Mouse (Mus musculus) lung, embryonic 14.5 days (tissue): ENCODE results near the gene Atg9b. TPM values are rescaled to one million over a fixed set of nuclear protein-coding genes. Genes with fewer than 3 reads are reported as not detected.

Source experiments
- ATAC-seq: fragments of 200-750 bp; cut with Nextera tagmentation; 2 replicates; pipeline ENCODE4 v1.8.0; 2017; ENCODE audit warnings: mild to moderate bottlenecking, moderate TSS enrichment, moderate library complexity; ENCODE audit not compliant: insufficient read depth
- DNase-seq: peaks from one replicate; pipeline ENCODE4 v3.0.0-alpha.2; 2015
- H3K27ac ChIP-seq: fragments of 300-500 bp; sonication (generic); 2 replicates; pipeline ENCODE4 v1.5.1; 2014; ENCODE audit warnings: low read depth, mild to moderate bottlenecking, moderate library complexity
- H3K27me3 ChIP-seq: fragments of 300-500 bp; sonication (generic); 2 replicates; pipeline ENCODE4 v1.6.1; 2014; ENCODE audit warnings: low read length, control low read depth; ENCODE audit not compliant: insufficient read depth
- H3K36me3 ChIP-seq: fragments of 300-500 bp; sonication (generic); 2 replicates; pipeline ENCODE4 v1.6.1; 2014; ENCODE audit warnings: control low read depth; ENCODE audit not compliant: insufficient read depth
- H3K4me1 ChIP-seq: fragments of 300-500 bp; sonication (generic); 2 replicates; pipeline ENCODE4 v1.6.1; 2014; ENCODE audit warnings: antibody characterized with exemption, control low read depth; ENCODE audit not compliant: insufficient read depth
- H3K4me2 ChIP-seq: fragments of 300-500 bp; sonication (generic); 2 replicates; pipeline ENCODE4 v1.6.1; 2014; ENCODE audit warnings: mild to moderate bottlenecking
- H3K4me3 ChIP-seq: fragments of 300-500 bp; sonication (generic); 2 replicates; pipeline ENCODE4 v1.5.1; 2014; ENCODE audit warnings: low read depth, low read length
- H3K9ac ChIP-seq: fragments of 300-500 bp; sonication (generic); 2 replicates; pipeline ENCODE4 v1.6.1; 2014
- H3K9me3 ChIP-seq: fragments of 300-500 bp; sonication (generic); 2 replicates; pipeline ENCODE4 v1.6.1; 2016; ENCODE audit warnings: low read depth, low read length, control low read depth
- CTCF ChIP-seq: IDR thresholded peaks from 2 replicates; pipeline ENCODE4 v1.5.1; 2016; ENCODE audit warnings: antibody characterized with exemption, low read depth
- WGBS: fragments of 180-500 bp; shearing (Covaris S2); extraction: QIAGEN DNeasy Blood & Tissue Kit; methylation state at CpG from one replicate; pipeline ENCODE4 v1.1.7; 2014; 5-methylcytosine and 5-hydroxymethylcytosine counted together
- polyA plus RNA-seq: library from polyadenylated mRNA; unstranded; fragments of >200 nt; fragmentation: Nextera tagmentation; extraction: Ambion mirVana; gene quantifications from 2 replicates; pipeline ENCODE4 v1.2.1, GENCODE M21; 2014

Atg9b gene
- polyA plus RNA-seq, 1 experiment from 2014 or later: 0.71 TPM

DNA sequence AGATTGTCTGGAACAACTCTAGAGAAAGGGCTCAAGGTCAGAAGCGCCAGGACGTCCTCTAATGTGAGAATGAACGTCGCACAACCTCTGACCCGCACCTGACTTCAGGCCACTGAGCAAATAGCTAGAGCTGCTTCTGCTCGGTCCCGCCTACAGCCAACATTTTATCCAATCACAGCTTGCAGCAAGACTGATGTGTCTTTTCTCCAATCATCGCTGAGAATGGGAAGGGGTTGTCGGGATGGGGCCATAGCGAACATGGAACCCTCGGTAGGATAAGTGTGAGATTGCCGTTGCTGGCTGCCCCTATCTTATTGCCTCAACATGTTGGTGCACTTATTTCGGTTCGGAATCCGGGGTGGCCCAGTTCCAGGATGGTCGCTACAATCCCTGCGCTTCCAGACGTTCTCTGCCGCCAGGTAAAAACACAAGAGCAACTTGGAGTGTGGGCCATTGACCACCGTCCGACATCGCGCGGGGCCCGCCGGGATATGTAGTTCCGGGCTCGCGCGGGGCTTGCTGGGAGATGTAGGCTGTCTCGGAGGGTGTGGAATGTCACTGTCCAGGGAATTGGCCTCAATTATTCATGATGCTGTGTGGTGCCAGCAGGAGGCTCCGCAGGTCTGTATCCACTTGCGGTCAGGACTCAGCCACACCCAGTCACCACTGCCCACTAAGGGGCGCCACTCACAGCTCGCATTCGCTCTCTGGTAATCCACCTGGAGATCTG, 2.4 kb upstream of the Atg9b start:
- peak overlapping the region; percentile 54 for H3K4me3 ChIP-seq
- H3K4me1 ChIP-seq: no peaks in the 10 kb centered on the region
- no peaks in the 10 kb centered on the region for H3K27me3 ChIP-seq
- H3K27ac ChIP-seq: peak overlapping the region; percentile 65; the same call in 1 of the 2 replicates
- ATAC-seq: peak; percentile 98
- peak overlapping the region; percentile 47 for H3K9ac ChIP-seq
- peak; percentile 81 for TF ChIP-seq CTCF
- peak overlapping the region; percentile 72 for H3K4me2 ChIP-seq
- no peaks in the 10 kb centered on the region for H3K9me3 ChIP-seq
- no peaks in the 10 kb centered on the region for H3K36me3 ChIP-seq
- WGBS: under 1% methylated on average over 36 of the region's 36 CpGs
- DNase-seq: peak; percentile 97

- H3K4me1 ChIP-seq: no peaks in the 10 kb centered on the region
- peaks cover 4% of the 10 kb centered on the region for H3K27me3 ChIP-seq
- 18% methylated on average over 7 of the region's 7 CpGs for WGBS
- peak within 1 kb of the TSS; percentile 65; the same call in 1 of the 2 replicates for H3K27ac ChIP-seq
- peak within 1 kb of the TSS; percentile 47 for H3K9ac ChIP-seq
- no peaks in the 10 kb centered on the region for H3K9me3 ChIP-seq
- peak within 1 kb of the TSS; percentile 54 for H3K4me3 ChIP-seq
- H3K36me3 ChIP-seq: no peaks in the 10 kb centered on the region
- H3K4me2 ChIP-seq: peak within 1 kb of the TSS; percentile 72
- ATAC-seq: no peak
- TF ChIP-seq CTCF: peak; percentile 85
- DNase-seq: peak; percentile 87
Measured at GRCm38 (mm10) chr5:24393392-24393997, 1.6 kb upstream of the Atg9b start, which contains the start of gene Abcb8. Gene Abcb8 (plus strand): TSS chr5:24393663.

DNA sequence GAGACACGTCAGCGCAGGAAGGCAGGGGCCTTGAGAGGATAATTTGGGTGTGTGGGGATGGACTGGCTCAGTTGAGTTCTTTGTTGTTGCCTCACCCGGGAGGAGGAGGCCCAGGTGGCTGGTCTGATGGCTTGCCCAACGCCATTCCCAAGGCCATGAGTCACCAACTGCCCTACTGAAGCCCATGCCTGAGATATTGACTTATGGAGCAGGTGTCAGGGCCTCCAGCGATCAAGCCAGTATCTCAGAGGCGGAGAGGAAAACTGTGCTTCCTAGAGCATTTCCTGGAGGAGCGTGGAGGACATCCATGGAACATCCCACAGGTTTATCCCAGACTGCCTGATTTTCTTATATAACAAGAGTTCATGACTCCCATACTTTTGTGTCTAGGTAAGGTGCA, 781 bp upstream of the Atg9b start:
- Histone ChIP-seq H3K4me3 (no peak overlapping the region), H3K9me3 (no peaks in the 10 kb centered on the region), H3K36me3 (no peaks in the 10 kb centered on the region), H3K4me2 (no peak overlapping the region), H3K27me3 (peaks cover 12% of the 10 kb centered on the region), H3K27ac (no peak overlapping the region), H3K4me1 (0 out of 2 replicates have a peak, but pooled peaks cover 4% of the 10 kb centered on the region), H3K9ac (no peak overlapping the region)
- no peak for TF ChIP-seq CTCF
- ATAC-seq (no peak), DNase-seq (no peak)
- WGBS: 66% methylated on average over 7 of the region's 7 CpGs

GRCm38 (mm10) chr5:24389658-24390020, 2.3 kb downstream of the Atg9b start:
- H3K4me1 ChIP-seq: 0 out of 2 replicates have a peak, but pooled peaks cover 4% of the 10 kb centered on the region
- no peak for ATAC-seq
- 73% methylated on average over 4 of the region's 4 CpGs for WGBS

DNA sequence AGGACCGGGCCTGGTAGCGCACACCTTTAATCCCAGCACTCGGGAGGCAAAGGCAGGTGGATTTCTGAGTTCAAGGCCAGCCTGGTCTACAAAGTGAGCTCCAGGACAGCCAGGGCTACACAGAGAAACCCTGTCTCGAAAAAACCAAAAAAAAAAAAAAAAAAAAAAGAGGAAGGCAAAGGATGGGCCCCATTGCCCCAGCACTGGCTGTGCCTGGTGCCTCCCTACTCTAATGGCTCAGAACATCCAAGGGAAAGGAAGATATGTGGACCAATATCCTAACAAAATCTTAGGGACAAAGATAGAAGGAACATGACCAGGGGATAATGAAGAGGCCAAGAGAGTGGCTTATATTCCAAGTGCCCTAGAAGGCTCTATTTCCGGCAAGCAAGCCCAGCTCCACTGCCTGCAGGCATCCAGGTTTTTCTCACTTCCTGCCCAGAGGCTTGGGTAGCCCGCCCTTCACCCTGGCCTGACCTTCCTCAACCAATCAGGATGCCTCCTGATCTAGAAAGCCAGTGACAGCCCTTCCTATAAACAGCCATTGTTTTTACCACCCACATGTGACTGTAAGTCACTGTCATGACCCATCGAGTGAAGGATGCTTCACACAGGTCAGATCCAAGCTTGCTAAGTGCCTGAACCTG, 2.8 kb downstream of the Atg9b start:
- no peaks in the 10 kb centered on the region for H3K9me3 ChIP-seq
- no peaks in the 10 kb centered on the region for H3K36me3 ChIP-seq
- H3K27me3 ChIP-seq: peaks cover 32% of the 10 kb centered on the region
- TF ChIP-seq CTCF: no peak
- H3K27ac ChIP-seq: no peak overlapping the region
- H3K4me1 ChIP-seq: 0 out of 2 replicates have a peak, but pooled peaks cover 4% of the 10 kb centered on the region
- no peak overlapping the region for H3K4me2 ChIP-seq
- H3K9ac ChIP-seq: no peak overlapping the region
- no peak overlapping the region for H3K4me3 ChIP-seq
- WGBS: 51% methylated on average over 6 of the region's 7 CpGs
- DNase-seq (peak; percentile 59), ATAC-seq (no peak)

More at GRCm38 (mm10) chr5:24389658-24390020, 2.3 kb downstream of the Atg9b start:
- TF ChIP-seq CTCF: no peak
- Histone ChIP-seq H3K4me2 (no peak overlapping the region), H3K27ac (no peak overlapping the region), H3K9me3 (no peaks in the 10 kb centered on the region), H3K4me3 (no peak overlapping the region), H3K9ac (no peak overlapping the region), H3K36me3 (no peaks in the 10 kb centered on the region), H3K27me3 (peaks cover 32% of the 10 kb centered on the region)
- no peak for DNase-seq

GRCm38 (mm10) chr5:24388246-24388915, 3.6 kb downstream of the Atg9b start:
- Histone ChIP-seq H3K27me3 (peaks cover 32% of the 10 kb centered on the region), H3K36me3 (no peaks in the 10 kb centered on the region), H3K4me2 (peak overlapping the region; percentile 96), H3K4me3 (peak overlapping the region; percentile 47), H3K4me1 (0 out of 2 replicates have a peak, but pooled peaks cover 4% of the 10 kb centered on the region), H3K9me3 (no peaks in the 10 kb centered on the region), H3K9ac (peak overlapping the region; percentile 49), H3K27ac (no peak overlapping the region)
- ATAC-seq (no peak), DNase-seq (no peak)
- WGBS: 20% methylated on average over 26 of the region's 26 CpGs
- TF ChIP-seq CTCF: no peak
